Mouse (Mus musculus): Measurements from ENCODE around the gene Oip5. TPM values are rescaled to one million over a fixed set of nuclear protein-coding genes. Genes with fewer than 3 reads are reported as not detected.

The Oip5 gene
- polyA plus RNA-seq, 1 experiment from 2014 or later, result 22.9 TPM

DNA sequence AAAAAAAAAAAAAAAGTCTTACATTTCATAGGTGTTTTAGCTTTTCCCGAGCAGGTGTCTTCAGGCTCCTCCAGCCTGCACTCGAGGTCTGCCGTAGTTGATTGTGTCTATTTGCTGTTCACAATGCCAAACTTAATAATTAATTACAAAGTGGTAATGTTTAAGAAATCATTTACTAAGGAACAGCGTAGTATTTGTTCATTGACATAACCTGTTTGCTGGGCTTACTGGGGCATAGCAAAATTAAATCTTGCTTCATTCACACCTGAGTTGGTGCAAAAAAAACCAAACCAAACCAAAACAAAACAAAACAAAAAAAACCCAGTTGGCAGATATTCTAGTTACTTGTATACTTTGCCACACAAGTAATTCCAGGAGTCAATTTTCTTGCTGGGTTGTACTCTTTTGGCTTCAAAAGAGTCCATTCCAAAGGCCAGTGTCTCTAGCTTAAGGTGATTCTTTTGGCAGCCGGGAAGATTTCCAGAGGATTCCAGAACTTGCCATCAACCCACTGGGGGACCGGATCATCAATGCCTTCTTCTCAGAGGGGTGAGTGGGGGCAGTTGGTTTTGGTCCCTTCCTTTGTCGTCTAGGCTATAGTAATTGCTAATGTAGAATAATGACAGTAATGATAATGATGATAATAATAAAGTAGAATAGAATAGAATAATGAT lies 52.0 kb downstream of the Oip5 start:
- no peak for ATAC-seq (replicated peaks; ENCODE audit: insufficient number of reproducible peaks, low FRiP score, low TSS enrichment)
- Histone ChIP-seq H3K27me3 (ENCODE audit: control insufficient read depth, insufficient read depth, low read length) (no peaks in the 10 kb centered on the region), H3K4me1 (ENCODE audit: control insufficient read depth, insufficient read depth, low read length) (no peaks in the 10 kb centered on the region)

DNA sequence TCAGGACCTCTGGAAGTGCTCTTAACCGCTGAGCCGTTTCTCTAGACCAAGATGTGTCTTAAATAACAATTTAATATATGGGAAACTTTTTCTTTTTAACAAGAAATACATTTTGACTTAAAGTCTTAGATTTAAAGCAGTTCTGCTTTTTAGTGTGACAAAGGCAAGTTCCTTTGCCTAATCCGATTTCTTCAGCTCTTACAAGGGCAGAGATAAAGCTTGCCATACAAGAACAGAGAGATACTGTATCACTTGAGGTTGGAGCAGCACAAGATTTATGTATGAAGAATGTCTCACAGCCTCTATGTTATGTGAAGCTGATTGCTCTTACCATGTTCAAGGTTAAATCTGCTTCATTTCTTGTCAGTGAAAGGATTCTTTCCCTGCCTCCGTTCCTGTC lies 53.0 kb downstream of the Oip5 start:
- Histone ChIP-seq H3K27ac (ENCODE audit: low read depth, low read length) (no peak overlapping the region), H3K27me3 (ENCODE audit: control insufficient read depth, insufficient read depth, low read length) (no peaks in the 10 kb centered on the region), H3K4me1 (ENCODE audit: control insufficient read depth, insufficient read depth, low read length) (no peaks in the 10 kb centered on the region), H3K4me2 (no peak overlapping the region), H3K9me3 (replicated peaks; ENCODE audit: control insufficient read depth, low read length) (no peaks in the 10 kb centered on the region), H3K36me3 (ENCODE audit: control insufficient read depth, insufficient read depth, low read length) (no peaks in the 10 kb centered on the region; the same call in 1 of the 2 replicates), H3K9ac (ENCODE audit: low read depth, low read length) (no peak overlapping the region), H3K4me3 (ENCODE audit: low read depth, low read length) (no peak overlapping the region)
- ATAC-seq (replicated peaks; ENCODE audit: insufficient number of reproducible peaks, low FRiP score, low TSS enrichment), result no peak
- WGBS (ENCODE audit: insufficient replicate concordance), result 86% methylated on average over 4 of the region's 4 CpGs

More for the DNA sequence above, 52.0 kb downstream of the Oip5 start:
- no peaks in the 10 kb centered on the region for H3K9me3 ChIP-seq (replicated peaks; ENCODE audit: control insufficient read depth, low read length)
- H3K9ac ChIP-seq (ENCODE audit: low read depth, low read length), result no peak overlapping the region
- H3K4me3 ChIP-seq (ENCODE audit: low read depth, low read length), result no peak overlapping the region
- H3K4me2 ChIP-seq, result no peak overlapping the region
- no peaks in the 10 kb centered on the region; the same call in 1 of the 2 replicates for H3K36me3 ChIP-seq (ENCODE audit: control insufficient read depth, insufficient read depth, low read length)
- no peak overlapping the region for H3K27ac ChIP-seq (ENCODE audit: low read depth, low read length)
- WGBS (ENCODE audit: insufficient replicate concordance), result 90% methylated on average over 7 of the region's 7 CpGs

DNA sequence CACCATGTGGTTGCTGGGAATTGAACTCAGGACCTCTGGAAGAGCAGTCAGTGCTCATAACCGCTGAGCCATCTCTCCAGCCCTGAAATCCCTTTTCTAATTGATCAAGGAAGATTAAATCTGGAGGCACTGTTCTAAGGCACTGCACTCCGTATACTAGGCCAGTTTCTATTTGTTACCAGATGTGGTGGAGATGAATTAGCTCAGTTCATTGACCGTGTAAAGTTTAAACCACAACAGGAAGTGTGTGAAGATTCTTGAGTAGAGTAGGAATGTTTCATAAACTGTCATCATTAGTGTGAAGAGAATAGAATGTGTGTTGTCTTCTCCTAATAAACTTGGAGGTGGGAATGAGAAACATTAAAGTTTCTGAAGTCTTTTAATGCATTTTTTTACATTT lies 56.5 kb downstream of the Oip5 start:
- Histone ChIP-seq H3K27ac (ENCODE audit: low read depth, low read length) (no peak overlapping the region), H3K36me3 (ENCODE audit: control insufficient read depth, insufficient read depth, low read length) (no peaks in the 10 kb centered on the region), H3K4me1 (ENCODE audit: control insufficient read depth, insufficient read depth, low read length) (no peaks in the 10 kb centered on the region), H3K4me3 (ENCODE audit: low read depth, low read length) (no peak overlapping the region), H3K27me3 (ENCODE audit: control insufficient read depth, insufficient read depth, low read length) (no peaks in the 10 kb centered on the region), H3K9me3 (replicated peaks; ENCODE audit: control insufficient read depth, low read length) (no peaks in the 10 kb centered on the region), H3K4me2 (no peak overlapping the region), H3K9ac (ENCODE audit: low read depth, low read length) (no peak overlapping the region)
- WGBS (ENCODE audit: insufficient replicate concordance), result 83% methylated on average over 3 of the region's 3 CpGs
- no peak for ATAC-seq (replicated peaks; ENCODE audit: insufficient number of reproducible peaks, low FRiP score, low TSS enrichment)

Other genes with a start within 250 kb of the Oip5 start
- 3.7 TPM in 2 replicates for gene Ino80, start 140.8 kb downstream of the Oip5 start, polyA plus RNA-seq (2014; fragmentation: Nextera tagmentation; extraction: Ambion mirVana)
- 0.27 and 0.45 TPM in 2 replicates for gene Exd1, start 70.8 kb downstream of the Oip5 start, polyA plus RNA-seq (2014; fragmentation: Nextera tagmentation; extraction: Ambion mirVana)
- 46.5 and 48.9 TPM in 2 replicates for gene Chp1, start 70.8 kb downstream of the Oip5 start, polyA plus RNA-seq (2014; fragmentation: Nextera tagmentation; extraction: Ambion mirVana)
- 56.4 and 57.3 TPM in 2 replicates for gene Nusap1, start 171 bp downstream of the Oip5 start, polyA plus RNA-seq (2014; fragmentation: Nextera tagmentation; extraction: Ambion mirVana)
- 54.5 and 64.1 TPM in 2 replicates for gene Ndufaf1, start 44.4 kb upstream of the Oip5 start, polyA plus RNA-seq (2014; fragmentation: Nextera tagmentation; extraction: Ambion mirVana)
- gene Rtf1, start 56.6 kb upstream of the Oip5 start, polyA plus RNA-seq (2014; fragmentation: Nextera tagmentation; extraction: Ambion mirVana), result 20.3 and 24.0 TPM in 2 replicates
- gene Itpka, start 123.9 kb upstream of the Oip5 start, polyA plus RNA-seq (2014; fragmentation: Nextera tagmentation; extraction: Ambion mirVana), result 1.9 and 2.2 TPM in 2 replicates
- 0.07 TPM in 1 of 2 replicates, not detected in the other for gene Ltk, start 142.0 kb upstream of the Oip5 start, polyA plus RNA-seq (2014; fragmentation: Nextera tagmentation; extraction: Ambion mirVana)
- gene Rpap1, start 169.1 kb upstream of the Oip5 start, polyA plus RNA-seq (2014; fragmentation: Nextera tagmentation; extraction: Ambion mirVana), result 16.2 and 17.4 TPM in 2 replicates
- gene Tyro3, start 179.3 kb upstream of the Oip5 start, polyA plus RNA-seq (2014; fragmentation: Nextera tagmentation; extraction: Ambion mirVana), result 7.3 and 8.4 TPM in 2 replicates

Measured in heart, embryonic 11.5 days (tissue).